In genomic region chr16:15357766-15358165, GRCm38 (mm10) we compare ENCODE assay signal across 20 mouse cellular contexts. TPM values are rescaled to one million over a fixed set of nuclear protein-coding genes. Genes with fewer than 3 reads are reported as not detected.
"Had no signal": no experiment of that assay in that cellular context is flagged by ENCODE, and none has a peak within 500 bp of the region (broad histone marks: within the 10 kb centered on the region; RNA-seq: fewer than 3 reads in every experiment).

No protein-coding gene starts in this region.

- H3K36me3 ChIP-seq: limb, embryonic 15.5 days; liver, embryonic 12.5 days; midbrain, embryonic 12.5 days; stomach, embryonic 15.5 days had no signal

- H3K27me3 ChIP-seq: limb, embryonic 15.5 days; liver, embryonic 12.5 days; midbrain, embryonic 12.5 days; stomach, embryonic 15.5 days had no signal

- H3K4me3 ChIP-seq: limb, embryonic 15.5 days; liver, embryonic 12.5 days; midbrain, embryonic 12.5 days; stomach, embryonic 15.5 days had no signal

- ATAC-seq: liver, embryonic 12.5 days; midbrain, embryonic 16.5 days had no signal

- H3K9ac ChIP-seq: limb, embryonic 15.5 days; liver, embryonic 12.5 days; lung, embryonic 14.5 days; midbrain, embryonic 12.5 days; stomach, embryonic 15.5 days had no signal

- H3K4me2 ChIP-seq: limb, embryonic 15.5 days; liver, embryonic 12.5 days; lung, embryonic 14.5 days; midbrain, embryonic 12.5 days; stomach, embryonic 15.5 days had no signal

- H3K27ac ChIP-seq: kidney, postnatal 0 days; limb, embryonic 15.5 days; liver, embryonic 12.5 days; midbrain, embryonic 12.5 days; stomach, embryonic 15.5 days had no signal

- H3K4me1 ChIP-seq: liver, embryonic 12.5 days; midbrain, embryonic 12.5 days; stomach, embryonic 15.5 days had no signal

- H3K9me3 ChIP-seq: limb, embryonic 15.5 days; liver, embryonic 12.5 days; midbrain, embryonic 12.5 days; stomach, embryonic 15.5 days had no signal

- DNase-seq: kidney, adult 11 months; kidney, adult 9 months; kidney, postnatal 36 days; layer of hippocampus, adult 9-11 months; layer of hippocampus, postnatal 36 days; lung, embryonic 14.5 days; thymus, postnatal 4 days had no signal

RNA-seq across cellular contexts. Expression of gene Gm21897, which starts 40.5 kb away (rescaled TPM):
- total RNA-seq: layer of hippocampus, adult 18-20 months; layer of hippocampus, postnatal 36 days; left cerebral cortex, postnatal 10 days; megakaryocyte-erythroid progenitor cell, adult 5-6 weeks had no signal
- polyA plus RNA-seq: kidney, postnatal 0 days; limb, embryonic 11.5 days; limb, embryonic 15.5 days; liver, embryonic 12.5 days; liver, embryonic 16.5 days; lung, embryonic 14.5 days; midbrain, embryonic 12.5 days; midbrain, embryonic 16.5 days; neural tube, embryonic 14.5 days; spleen, adult 2 months; stomach, embryonic 15.5 days had no signal
